Mouse (Mus musculus) ES-E14 (cell line): ENCODE results near the gene Olfr1474.

ENCODE experiments used
- CHD2 ChIP-seq: IDR thresholded peaks from 2 replicates; pipeline ENCODE4 v1.6.1; 2014; ENCODE audit warnings: mild to moderate bottlenecking, low read depth, low read length, inconsistent platforms
- MAFK ChIP-seq: IDR thresholded peaks from 2 replicates; pipeline ENCODE4 v1.6.1; 2014; ENCODE audit warnings: mild to moderate bottlenecking, low read depth, low read length, inconsistent platforms; ENCODE audit not compliant: insufficient read depth

DNA sequence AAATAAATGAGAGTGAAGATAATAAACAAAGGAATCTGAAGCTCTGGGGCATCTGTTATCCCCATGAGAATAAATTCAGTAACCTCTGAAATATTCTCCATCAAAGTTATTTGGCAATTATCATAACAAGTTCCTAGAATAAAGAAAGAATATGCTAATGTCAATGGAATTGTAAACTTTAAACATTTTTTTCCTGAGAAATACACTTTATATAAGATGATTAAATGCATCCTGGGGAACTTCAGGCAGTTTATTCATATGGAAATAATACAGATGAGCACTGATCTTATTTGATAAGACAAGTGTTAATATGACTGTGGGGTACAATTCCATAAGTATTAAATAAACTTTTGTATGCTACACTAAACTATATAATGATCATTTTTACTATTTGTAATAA lies 10.7 kb downstream of the Olfr1474 start, which contains the start of gene Olfr1475:
- TF ChIP-seq CHD2 (no peak), MAFK (no peak)
